Mouse (Mus musculus): ENCODE data around the gene Cyth4. TPM values are rescaled to one million over a fixed set of nuclear protein-coding genes. Genes with fewer than 3 reads are reported as not detected.

Cyth4 gene
- 36.0 and 41.9 TPM in 2 replicates for polyA plus RNA-seq (2012; rRNA removed)

DNA sequence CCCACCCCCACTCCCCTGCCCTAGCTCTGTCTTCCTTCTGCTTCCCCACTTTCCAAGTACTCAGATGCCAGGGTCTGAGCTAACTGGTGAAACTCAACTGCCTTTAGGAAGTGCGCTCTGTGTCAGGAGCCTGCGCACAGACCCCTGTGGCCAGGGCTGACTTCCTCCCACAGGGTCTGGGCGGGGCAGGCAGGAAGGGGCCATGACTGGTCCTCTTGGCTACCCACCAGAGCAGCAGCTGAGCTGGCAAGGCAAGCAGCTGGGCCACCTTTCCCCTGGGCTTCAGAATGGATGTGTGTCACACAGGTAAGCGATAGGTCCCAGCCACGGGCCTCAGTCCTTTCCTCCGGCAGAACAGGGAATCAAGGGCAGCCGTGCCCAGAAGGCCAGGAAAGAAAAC lies at the start of gene Cyth4:
Cyth4 (plus strand) TSS at position 134 of the 400 bp plus-strand sequence.

DNA sequence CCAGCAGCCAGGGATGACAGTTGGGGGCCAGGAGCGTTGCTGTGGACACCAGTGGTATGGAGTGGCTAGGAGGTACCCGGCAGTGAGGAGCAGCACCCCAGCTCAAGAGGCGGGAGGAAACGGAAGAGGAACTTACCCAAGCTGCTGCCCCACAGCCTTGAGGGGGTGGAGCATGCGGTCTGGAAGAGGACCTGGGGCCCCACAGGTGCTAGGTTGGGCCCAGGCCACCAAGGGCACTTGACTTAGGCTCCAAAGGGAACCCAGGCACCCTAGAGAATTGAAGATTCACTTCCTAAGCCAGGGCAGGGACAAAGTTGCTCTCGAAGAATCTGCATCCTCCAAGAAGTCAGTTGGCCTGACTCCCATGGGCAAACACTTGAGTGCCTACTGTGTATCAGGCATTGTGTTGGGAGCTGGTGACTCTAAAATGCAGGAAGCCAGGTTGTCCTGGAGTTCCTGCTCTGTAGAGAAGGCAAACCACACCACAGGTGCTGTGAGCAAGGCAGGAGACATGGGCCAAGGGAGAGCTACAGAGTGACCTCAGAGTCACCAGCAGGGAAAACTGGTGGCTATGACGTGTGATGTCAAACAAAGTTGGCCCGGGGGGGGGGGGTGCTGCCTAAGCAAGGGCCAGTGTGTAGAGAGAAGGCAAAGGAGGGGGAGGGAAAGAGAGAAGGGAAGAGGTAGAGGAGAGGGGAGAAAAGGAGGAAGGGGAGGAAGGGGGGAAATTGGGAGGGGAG lies 24.0 kb upstream of the Cyth4 start, which contains the start of gene Rac2:
Rac2 (minus strand) TSS at position 126 of the 740 bp plus-strand sequence.

Other genes with a start within 250 kb of the Cyth4 start
- gene Tex33, start 201.1 kb upstream of the Cyth4 start, polyA plus RNA-seq (2012; rRNA removed): not detected in 2 replicates
- 255 and 260 TPM in 2 replicates for gene Tst, start 191.1 kb upstream of the Cyth4 start, polyA plus RNA-seq (2012; rRNA removed)
- 252 and 268 TPM in 2 replicates for gene Mpst, start 190.6 kb upstream of the Cyth4 start, polyA plus RNA-seq (2012; rRNA removed)
- 438 and 485 TPM in 2 replicates for gene Kctd17, start 168.5 kb upstream of the Cyth4 start, polyA plus RNA-seq (2012; rRNA removed)
- gene Tmprss6, start 128.4 kb upstream of the Cyth4 start, polyA plus RNA-seq (2012; rRNA removed): 2.8 and 4.7 TPM in 2 replicates
- gene Il2rb, start 101.8 kb upstream of the Cyth4 start, polyA plus RNA-seq (2012; rRNA removed): 5.2 and 5.4 TPM in 2 replicates
- 174 and 185 TPM in 2 replicates for gene C1qtnf6, start 65.6 kb upstream of the Cyth4 start, polyA plus RNA-seq (2012; rRNA removed)
- gene Sstr3, start 52.4 kb upstream of the Cyth4 start, polyA plus RNA-seq (2012; rRNA removed): 1.6 and 4.0 TPM in 2 replicates
- gene Rac2, start 24.3 kb upstream of the Cyth4 start, polyA plus RNA-seq (2012; rRNA removed): 25.3 and 54.1 TPM in 2 replicates
- gene Elfn2, start 121.7 kb downstream of the Cyth4 start, polyA plus RNA-seq (2012; rRNA removed): 0.58 and 0.59 TPM in 2 replicates
- gene Mfng, start 176.4 kb downstream of the Cyth4 start, polyA plus RNA-seq (2012; rRNA removed): 27.2 and 31.3 TPM in 2 replicates
- gene Card10, start 206.0 kb downstream of the Cyth4 start, polyA plus RNA-seq (2012; rRNA removed): 36.1 and 41.4 TPM in 2 replicates
- 87.7 and 89.8 TPM in 2 replicates for gene Cdc42ep1, start 245.6 kb downstream of the Cyth4 start, polyA plus RNA-seq (2012; rRNA removed)

All from ovary, adult 2 months (tissue).